Mouse (Mus musculus): ENCODE data around the gene Spdye4a. TPM values are rescaled to one million over a fixed set of nuclear protein-coding genes. Genes with fewer than 3 reads are reported as not detected.
A peak's percentile ranks its signal among the peaks of the same experiment; 100 is the strongest.

Gene Spdye4a
- total and polyA plus RNA-seq, 3 experiments: not detected

GRCm38 (mm10) chr5:143235028-143235693 is 8.5 kb upstream of the Spdye4a start, which contains the start of gene Zfp12:
Gene Zfp12 (plus strand): TSS chr5:143235163.
- peak within 1 kb of the TSS; percentile 70 for H3K27ac ChIP-seq (ENCODE audit: insufficient read depth, low read depth)
- peak; percentile 96 for DNase-seq (ENCODE audit: extremely low read depth)
- in situ Hi-C loops (cut with MboI; ENCODE audit: low pct_ligation_motif_present, low pct_unique_long_range_greater_than_20kb, low sequenced_read_pairs): loop anchor here (5.0 kb wide), 1 partner anchor 53 kb away; the partner anchor contains the start of genes Rbak and Spdye4b

GRCm38 (mm10) chr5:143222287-143222686 is 4.4 kb downstream of the Spdye4a start:
- no peak for DNase-seq (ENCODE audit: extremely low read depth)
- dilution Hi-C loops (cut with MboI; ENCODE audit: extremely low pct_ligation_motif_present, extremely low pct_unique_long_range_greater_than_20kb, low sequenced_read_pairs): no loop called here
- Histone ChIP-seq H3K27me3 (replicated peaks) (peaks cover 14% of the 10 kb centered on the region), H3K4me1 (ENCODE audit: control insufficient read depth in 1 of 2, insufficient read depth in 2 of 2) (no peaks in the 10 kb centered on the region), H3K79me2 (replicated peaks; ENCODE audit: control insufficient read depth, extremely low read depth, insufficient read depth, poor library complexity, severe bottlenecking) (no peaks in the 10 kb centered on the region), H3K4me2 (ENCODE audit: insufficient read depth, low read depth, poor library complexity, severe bottlenecking) (no peak overlapping the region), H3K9me3 (replicated peaks; ENCODE audit: low read length) (peaks cover 4% of the 10 kb centered on the region), H3K9ac (ENCODE audit: insufficient read depth, low read depth) (no peak overlapping the region), H3K36me3 (replicated peaks in 1 of 2; ENCODE audit: control insufficient read depth in 1 of 2, insufficient read depth in 1 of 2, low read length in 1 of 2) (no peaks in the 10 kb centered on the region), H3K27ac (ENCODE audit: insufficient read depth, low read depth) (no peak overlapping the region), H3K4me3 (replicated peaks in 1 of 3; ENCODE audit: low read depth in 2 of 3, low read length in 2 of 3, poor library complexity in 1 of 3) (no peak overlapping the region)
- in situ Hi-C loops (cut with MboI; ENCODE audit: low pct_ligation_motif_present, low pct_unique_long_range_greater_than_20kb, low sequenced_read_pairs): no loop called here
- TF ChIP-seq UBTF (IDR thresholded peaks at IDR 0.05; ENCODE audit: low read depth, low read length) (no peak), IRF4 (IDR thresholded peaks at IDR 0.05; ENCODE audit: low read depth, low read length) (no peak), MEF2A (IDR thresholded peaks at IDR 0.05; ENCODE audit: borderline replicate concordance, low read depth, low read length) (no peak), ZMIZ1 (IDR thresholded peaks at IDR 0.05; ENCODE audit: low read depth, low read length) (no peak), TBP (conservative IDR thresholded peaks at IDR 0.05; ENCODE audit: low read depth, low read length) (no peak), MAZ (IDR thresholded peaks at IDR 0.05; ENCODE audit: low read depth, low read length) (no peak), ZNF384 (IDR thresholded peaks at IDR 0.05; ENCODE audit: low read depth, low read length) (peak; percentile 65), ELF1 (IDR thresholded peaks at IDR 0.05; ENCODE audit: low read depth, low read length) (no peak)

More at GRCm38 (mm10) chr5:143235028-143235693, 8.5 kb upstream of the Spdye4a start, which contains the start of gene Zfp12:
- H3K9ac ChIP-seq (ENCODE audit: insufficient read depth, low read depth): peak within 1 kb of the TSS; percentile 89
- TF ChIP-seq ZC3H11A (IDR thresholded peaks at IDR 0.05; ENCODE audit: low read depth, low read length) (no peak), KAT2A (IDR thresholded peaks at IDR 0.05; ENCODE audit: insufficient replicate concordance, low read length) (0 out of 2 replicates have a peak, but pooled peaks have one; percentile 45), BHLHE40 (IDR thresholded peaks at IDR 0.05; ENCODE audit: low read depth, low read length) (peak; percentile 83), NELFE (IDR thresholded peaks at IDR 0.05; ENCODE audit: low read depth, low read length) (peak; percentile 95), RCOR1 (conservative IDR thresholded peaks at IDR 0.05; ENCODE audit: low read depth, low read length) (peak; percentile 74; the same call in 1 of the 2 replicates), JUN (IDR thresholded peaks at IDR 0.05; ENCODE audit: insufficient read depth, low read depth, low read length) (no peak), POLR2A (IDR thresholded peaks at IDR 0.05; ENCODE audit: low read depth, low read length) (peak; percentile 92), ZNF384 (IDR thresholded peaks at IDR 0.05; ENCODE audit: low read depth, low read length) (no peak), USF2 (conservative IDR thresholded peaks at IDR 0.05; ENCODE audit: low read depth, low read length) (no peak), MYC (IDR thresholded peaks at IDR 0.05; ENCODE audit: low read depth, low read length) (peak; percentile 7; the same call in 1 of the 2 replicates), NRF1 (IDR thresholded peaks at IDR 0.05; ENCODE audit: low read depth, low read length) (peak; percentile 94), SIN3A (IDR thresholded peaks at IDR 0.05; ENCODE audit: low read length) (peak; percentile 79), ZKSCAN1 (IDR thresholded peaks at IDR 0.05; ENCODE audit: borderline replicate concordance, low read depth, low read length) (0 out of 2 replicates have a peak, but pooled peaks have one; percentile 4), CTCF (conservative IDR thresholded peaks at IDR 0.05 in 1 of 2, IDR thresholded peaks at IDR 0.05 in 1 of 2; ENCODE audit: low read depth in 2 of 2, low read length in 2 of 2) (no peak; a peak in 1 of 4 replicates), JUND (conservative IDR thresholded peaks at IDR 0.05; ENCODE audit: low read depth, low read length) (no peak), MAZ (IDR thresholded peaks at IDR 0.05; ENCODE audit: low read depth, low read length) (peak; percentile 35), POLR2AphosphoS2 (IDR thresholded peaks at IDR 0.05; ENCODE audit: low read depth, low read length) (peak; percentile 50; the same call in 1 of the 2 replicates), TCF12 (IDR thresholded peaks at IDR 0.05; ENCODE audit: low read depth, low read length) (peak; percentile 90), PAX5 (IDR thresholded peaks at IDR 0.05; ENCODE audit: low read length) (no peak), HCFC1 (IDR thresholded peaks at IDR 0.05; ENCODE audit: low read depth, low read length) (peak; percentile 75; the same call in 1 of the 2 replicates), SMC3 (IDR thresholded peaks at IDR 0.05; ENCODE audit: low read depth, low read length) (no peak), MXI1 (IDR thresholded peaks at IDR 0.05; ENCODE audit: low read depth, low read length) (peak; percentile 79), RAD21 (IDR thresholded peaks at IDR 0.05; ENCODE audit: low read depth, low read length) (no peak; the same call in 1 of the 2 replicates), MAX (IDR thresholded peaks at IDR 0.05; ENCODE audit: low read length) (peak; percentile 56), UBTF (IDR thresholded peaks at IDR 0.05; ENCODE audit: low read depth, low read length) (peak; percentile 94), GABPA (IDR thresholded peaks at IDR 0.05; ENCODE audit: insufficient replicate concordance, low read depth, low read length) (no peak), CHD1 (IDR thresholded peaks at IDR 0.05; ENCODE audit: low read depth, low read length) (0 out of 2 replicates have a peak, but pooled peaks have one; percentile 50), IRF4 (IDR thresholded peaks at IDR 0.05; ENCODE audit: low read depth, low read length) (0 out of 2 replicates have a peak, but pooled peaks have one; percentile 48), MEF2A (IDR thresholded peaks at IDR 0.05; ENCODE audit: borderline replicate concordance, low read depth, low read length) (no peak), TBP (conservative IDR thresholded peaks at IDR 0.05; ENCODE audit: low read depth, low read length) (peak; percentile 56), MAFK (IDR thresholded peaks at IDR 0.05; ENCODE audit: insufficient replicate concordance, low read length) (no peak), ETS1 (conservative IDR thresholded peaks at IDR 0.05; ENCODE audit: low read depth, low read length) (no peak), ELF1 (IDR thresholded peaks at IDR 0.05; ENCODE audit: low read depth, low read length) (peak; percentile 76), E2F4 (IDR thresholded peaks at IDR 0.05; ENCODE audit: insufficient replicate concordance, low read depth, low read length) (no peak), USF1 (IDR thresholded peaks at IDR 0.05; ENCODE audit: low read depth, low read length) (no peak), ZMIZ1 (IDR thresholded peaks at IDR 0.05; ENCODE audit: low read depth, low read length) (peak; percentile 85), CHD2 (IDR thresholded peaks at IDR 0.05; ENCODE audit: low read length) (peak; percentile 23; the same call in 1 of the 2 replicates), EP300 (IDR thresholded peaks at IDR 0.05; ENCODE audit: low read length) (no peak)
- H3K79me2 ChIP-seq (replicated peaks; ENCODE audit: control insufficient read depth, extremely low read depth, insufficient read depth, poor library complexity, severe bottlenecking): 0 out of 2 replicates have a peak, but pooled peaks cover 6% of the 10 kb centered on the region
- dilution Hi-C loops (cut with MboI; ENCODE audit: extremely low pct_ligation_motif_present, extremely low pct_unique_long_range_greater_than_20kb, low sequenced_read_pairs): no loop called here
- H3K4me3 ChIP-seq (replicated peaks in 1 of 3; ENCODE audit: low read depth in 2 of 3, low read length in 2 of 3, poor library complexity in 1 of 3): peak within 1 kb of the TSS; percentile 73 to 84 (median 77)
- peak within 1 kb of the TSS; percentile 89 for H3K4me2 ChIP-seq (ENCODE audit: insufficient read depth, low read depth, poor library complexity, severe bottlenecking)
- H3K36me3 ChIP-seq (replicated peaks in 1 of 2; ENCODE audit: control insufficient read depth in 1 of 2, insufficient read depth in 1 of 2, low read length in 1 of 2): peaks cover 14 to 33% of the 10 kb centered on the region in 2 experiments
- peaks cover 8 to 32% of the 10 kb centered on the region in 2 experiments; a peak in 3 of 4 replicates for H3K4me1 ChIP-seq (ENCODE audit: control insufficient read depth in 1 of 2, insufficient read depth in 2 of 2)
- H3K27me3 ChIP-seq (replicated peaks): no peaks in the 10 kb centered on the region
- no peaks in the 10 kb centered on the region for H3K9me3 ChIP-seq (replicated peaks; ENCODE audit: low read length)

Data from CH12.LX (cell line).